Mouse (Mus musculus) ES-E14 (cell line): ENCODE data around the gene Dpp9. TPM values are rescaled to one million over a fixed set of nuclear protein-coding genes. Genes with fewer than 3 reads are reported as not detected.
"Not testable (repeated sequence)": the region's sequence is repeated elsewhere in the genome, so short reads cannot be mapped to it uniquely, and the experiment has no call there.

Source experiments
- DNase-seq: peaks from one replicate; pipeline ENCODE4 v3.0.0-alpha.2; 2013; ENCODE audit warnings: low read depth, low spot score
- H3K27ac ChIP-seq: 2 replicates; pipeline ENCODE4 v1.5.1; 2012; ENCODE audit warnings: low read depth, mild to moderate bottlenecking, low read length, moderate library complexity, mixed read lengths; ENCODE audit not compliant: poor library complexity, insufficient read depth, severe bottlenecking
- H3K36me3 ChIP-seq: 2 replicates; pipeline ENCODE4 v1.6.1; 2012; ENCODE audit warnings: mild to moderate bottlenecking, low read length, moderate library complexity, mixed read lengths; ENCODE audit not compliant: control insufficient read depth, poor library complexity, insufficient read depth, severe bottlenecking
- H3K4me1 ChIP-seq, 2 experiments: fragments of 150-350 bp in 1 of 2; sonication (generic) in 1 of 2; 2 replicates each; pipeline ENCODE4 v1.6.1; 2012; ENCODE audit warnings: low read length in 2 of 2, mild to moderate bottlenecking in 1 of 2, mixed read lengths in 1 of 2; ENCODE audit not compliant: control insufficient read depth in 2 of 2, insufficient read depth in 2 of 2, poor library complexity in 1 of 2
- H3K4me3 ChIP-seq, 2 experiments: fragments of 150-350 bp in 1 of 2; sonication (generic) in 1 of 2; 2 replicates each; pipeline ENCODE4 v1.5.1; 2012; ENCODE audit warnings: low read length in 2 of 2, low read depth in 1 of 2, mild to moderate bottlenecking in 1 of 2, mixed read lengths in 1 of 2; ENCODE audit not compliant: insufficient read depth in 1 of 2, poor library complexity in 1 of 2, severe bottlenecking in 1 of 2
- H3K9ac ChIP-seq: 2 replicates; pipeline ENCODE4 v1.6.1; 2012; ENCODE audit warnings: low read depth, mild to moderate bottlenecking, low read length, mixed read lengths; ENCODE audit not compliant: poor library complexity, insufficient read depth, severe bottlenecking
- H3K9me3 ChIP-seq: fragments of 150-350 bp; sonication (generic); 2 replicates; pipeline ENCODE4 v1.6.1; 2012; ENCODE audit warnings: low read depth, mild to moderate bottlenecking, low read length; ENCODE audit not compliant: control insufficient read depth, insufficient read depth
- CHD2 ChIP-seq: IDR thresholded peaks from 2 replicates; pipeline ENCODE4 v1.6.1; 2014; ENCODE audit warnings: mild to moderate bottlenecking, low read depth, low read length, inconsistent platforms
- HCFC1 ChIP-seq: IDR thresholded peaks from 2 replicates; pipeline ENCODE4 v1.6.1; 2012; ENCODE audit warnings: low read length, inconsistent platforms, borderline replicate concordance; ENCODE audit not compliant: insufficient read depth
- MAFK ChIP-seq: IDR thresholded peaks from 2 replicates; pipeline ENCODE4 v1.6.1; 2014; ENCODE audit warnings: mild to moderate bottlenecking, low read depth, low read length, inconsistent platforms; ENCODE audit not compliant: insufficient read depth
- ZC3H11A ChIP-seq: IDR thresholded peaks from 2 replicates; pipeline ENCODE4 v1.6.1; 2012; ENCODE audit warnings: low read depth, mild to moderate bottlenecking, inconsistent platforms, low read length, borderline replicate concordance
- ZNF384 ChIP-seq: IDR thresholded peaks from 2 replicates; pipeline ENCODE4 v1.6.1; 2012; ENCODE audit warnings: low read depth, low read length, inconsistent platforms
- in situ Hi-C, 2 experiments: fragments of 600-800 bp; cut with MboI; formaldehyde crosslinking; loops; one replicate each; pipeline ENCODE4 v1.15.1; 2025; ENCODE audit warnings: low sequenced_read_pairs in 2 of 2, inconsistent platforms in 1 of 2; ENCODE audit not compliant: unreplicated experiment in 2 of 2
- total RNA-seq: library from RNA; depleted of rRNA; stranded (reverse); fragments of 300-350 nt; gene quantifications from 2 replicates; pipeline ENCODE4 v1.2.3, GENCODE M21; 2012

Dpp9 gene
- total RNA-seq, 1 experiment = 27.4 TPM

DNA sequence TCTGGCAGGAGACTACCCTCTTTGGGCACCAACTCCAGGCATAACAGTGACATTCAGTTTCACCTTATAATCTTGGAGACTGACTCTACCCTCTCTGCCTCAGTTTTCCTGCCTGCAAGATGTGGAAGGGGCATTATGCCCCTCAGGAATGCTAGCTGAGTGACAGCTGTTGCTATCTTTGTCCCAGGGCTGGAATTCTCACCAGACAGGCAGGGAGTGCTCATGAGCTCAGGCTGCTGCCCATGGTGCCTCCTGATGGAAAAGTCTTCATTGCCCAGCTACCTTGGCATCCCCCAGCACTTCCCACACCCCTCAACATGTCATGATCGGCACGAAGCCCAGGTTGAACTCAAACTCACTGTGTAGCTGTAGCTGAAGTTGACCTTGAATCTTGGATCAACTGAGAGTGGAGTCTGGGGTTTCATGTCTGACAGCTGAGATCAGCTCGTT is 44.0 kb upstream of the Dpp9 start:
- Histone ChIP-seq H3K27ac (no peak overlapping the region), H3K36me3 (peaks cover 38% of the 10 kb centered on the region)
- in situ Hi-C loops = no loop called here

GRCm38 (mm10) chr17:56261166-56261565 is 42.5 kb upstream of the Dpp9 start:
- Histone ChIP-seq H3K9me3 (no peaks in the 10 kb centered on the region), H3K4me3 (no peak overlapping the region), H3K36me3 (peaks cover 38% of the 10 kb centered on the region), H3K9ac (no peak overlapping the region; the same call in 1 of the 2 replicates), H3K27ac (no peak overlapping the region), H3K4me1 (peaks cover 5 to 25% of the 10 kb centered on the region in 2 experiments; a peak in 3 of 4 replicates)
- in situ Hi-C loops = no loop called here
- no peak for DNase-seq
- TF ChIP-seq ZC3H11A = no peak
- no peak for TF ChIP-seq HCFC1
- TF ChIP-seq CHD2 = no peak
- no peak for TF ChIP-seq ZNF384
- TF ChIP-seq MAFK = no peak

More for the DNA sequence above, 44.0 kb upstream of the Dpp9 start:
- Histone ChIP-seq H3K9me3 (no peaks in the 10 kb centered on the region), H3K4me3 (no peak overlapping the region), H3K4me1 (peaks cover 5 to 30% of the 10 kb centered on the region in 2 experiments; a peak in 3 of 4 replicates), H3K9ac (no peak overlapping the region)
- DNase-seq = no peak
- TF ChIP-seq MAFK = no peak
- TF ChIP-seq ZC3H11A = no peak
- TF ChIP-seq HCFC1 = no peak
- no peak for TF ChIP-seq ZNF384
- TF ChIP-seq CHD2 = no peak

- no peak overlapping the region for H3K9ac ChIP-seq
- DNase-seq = no peak
- no peak overlapping the region for H3K27ac ChIP-seq
- no peaks in the 10 kb centered on the region for H3K9me3 ChIP-seq
- H3K4me1 ChIP-seq = peaks cover 5 to 22% of the 10 kb centered on the region in 2 experiments
- no peak overlapping the region for H3K4me3 ChIP-seq
- TF ChIP-seq ZC3H11A (no peak), MAFK (no peak), ZNF384 (no peak), HCFC1 (no peak), CHD2 (no peak)
- H3K36me3 ChIP-seq = peaks cover 38% of the 10 kb centered on the region
- in situ Hi-C loops = no loop called here
Observed at GRCm38 (mm10) chr17:56259301-56260037, 40.8 kb upstream of the Dpp9 start.

- H3K9ac ChIP-seq, H3K9me3 ChIP-seq, H3K27ac ChIP-seq, DNase-seq, in situ Hi-C loops: not testable (repeated sequence)
- Histone ChIP-seq H3K4me3 (peak overlapping the region in 1 of 2 experiments; percentile 31; a peak in 1 of 4 replicates), H3K4me1 (peaks cover 5 to 22% of the 10 kb centered on the region in 2 experiments), H3K36me3 (peaks cover 38% of the 10 kb centered on the region)
Observed at GRCm38 (mm10) chr17:56258812-56259211, 40.1 kb upstream of the Dpp9 start.

GRCm38 (mm10) chr17:56258269-56258668 is 39.6 kb upstream of the Dpp9 start:
- in situ Hi-C loops = not testable (repeated sequence)

More at GRCm38 (mm10) chr17:56258269-56258668, 39.6 kb upstream of the Dpp9 start:
- not testable (repeated sequence) for H3K27ac ChIP-seq, H3K9me3 ChIP-seq, DNase-seq
- Histone ChIP-seq H3K4me1 (peaks cover 5 to 22% of the 10 kb centered on the region in 2 experiments), H3K4me3 (peak overlapping the region in 1 of 2 experiments; percentile 31; a peak in 2 of 4 replicates), H3K36me3 (peaks cover 38% of the 10 kb centered on the region), H3K9ac (peak overlapping the region; percentile 14; the same call in 1 of the 2 replicates)
